Mouse (Mus musculus): Measurements from ENCODE around the gene Adarb2.

Adarb2 gene

DNA sequence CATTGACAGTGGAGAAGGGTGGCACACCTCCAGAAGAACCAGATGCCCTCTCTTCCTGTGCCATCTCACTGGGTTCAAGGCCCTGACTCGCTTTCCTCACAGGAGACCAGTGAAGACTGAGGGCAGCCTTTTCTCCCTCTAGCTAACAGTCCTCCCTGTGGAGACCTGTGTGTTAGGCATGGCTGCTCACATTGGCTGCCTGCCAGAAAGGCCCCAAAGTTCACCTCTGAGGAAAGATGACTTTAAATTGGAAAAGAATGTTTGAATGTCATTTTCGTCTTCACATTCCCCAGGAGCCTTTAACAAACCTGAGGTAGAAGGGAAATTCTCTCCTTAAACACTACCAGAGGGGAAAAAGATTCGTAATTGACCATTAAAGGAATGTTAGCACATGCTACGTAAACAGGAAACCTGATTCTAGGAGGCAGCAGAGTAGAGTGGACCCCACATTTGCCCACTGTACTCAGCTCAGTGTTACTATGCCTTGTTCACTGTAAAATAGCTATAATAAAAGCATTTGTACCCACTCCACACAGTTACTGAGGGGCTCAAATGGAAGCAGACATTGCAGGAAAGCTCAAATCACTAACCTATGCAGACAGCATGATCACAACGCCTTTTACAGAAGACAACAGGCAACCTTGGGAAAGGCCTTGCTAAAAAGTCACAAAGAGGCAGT lies 285.2 kb downstream of the Adarb2 start:
- DNase-seq (ENCODE audit: low spot score), result no peak

DNA sequence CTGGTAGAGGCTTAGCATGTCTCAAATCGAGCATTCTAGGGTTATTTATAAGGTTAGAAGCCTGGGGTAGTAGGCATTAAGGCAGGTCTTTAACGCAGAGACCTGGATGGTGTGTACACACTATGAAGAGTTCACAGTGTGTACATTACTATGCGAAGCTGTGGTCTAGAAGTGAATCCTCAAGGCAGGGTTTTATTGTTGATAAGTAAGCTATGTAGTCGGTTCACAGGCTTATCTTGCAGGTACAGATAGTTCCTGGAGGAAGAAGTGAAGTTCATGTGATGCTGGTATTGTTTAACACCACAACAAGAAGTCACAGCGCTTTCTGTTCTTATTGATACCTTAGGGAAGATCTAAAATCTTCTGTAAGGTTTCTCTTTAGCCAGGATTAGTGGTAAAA lies 290.7 kb downstream of the Adarb2 start:
- no peak for DNase-seq (ENCODE audit: low spot score)

DNA sequence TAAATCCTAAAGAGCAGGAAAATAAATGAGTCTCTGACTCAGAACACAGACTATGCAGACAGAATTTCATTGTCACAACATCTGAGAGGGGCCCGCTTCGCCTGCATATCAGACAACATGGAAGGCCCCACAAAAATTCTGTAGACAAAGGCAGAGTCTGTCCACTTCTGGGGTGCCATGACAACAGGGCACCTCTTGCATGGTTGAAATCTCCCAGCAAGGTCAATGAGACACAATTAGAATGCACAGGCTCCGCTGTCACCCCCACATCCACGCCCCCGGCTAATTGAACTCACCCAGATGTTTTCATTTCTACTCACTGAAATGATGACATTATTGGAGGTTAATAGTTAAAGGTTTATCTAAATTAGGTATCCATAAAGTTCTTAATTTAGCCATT lies 296.9 kb downstream of the Adarb2 start:
- no peak for DNase-seq (ENCODE audit: low spot score)

DNA sequence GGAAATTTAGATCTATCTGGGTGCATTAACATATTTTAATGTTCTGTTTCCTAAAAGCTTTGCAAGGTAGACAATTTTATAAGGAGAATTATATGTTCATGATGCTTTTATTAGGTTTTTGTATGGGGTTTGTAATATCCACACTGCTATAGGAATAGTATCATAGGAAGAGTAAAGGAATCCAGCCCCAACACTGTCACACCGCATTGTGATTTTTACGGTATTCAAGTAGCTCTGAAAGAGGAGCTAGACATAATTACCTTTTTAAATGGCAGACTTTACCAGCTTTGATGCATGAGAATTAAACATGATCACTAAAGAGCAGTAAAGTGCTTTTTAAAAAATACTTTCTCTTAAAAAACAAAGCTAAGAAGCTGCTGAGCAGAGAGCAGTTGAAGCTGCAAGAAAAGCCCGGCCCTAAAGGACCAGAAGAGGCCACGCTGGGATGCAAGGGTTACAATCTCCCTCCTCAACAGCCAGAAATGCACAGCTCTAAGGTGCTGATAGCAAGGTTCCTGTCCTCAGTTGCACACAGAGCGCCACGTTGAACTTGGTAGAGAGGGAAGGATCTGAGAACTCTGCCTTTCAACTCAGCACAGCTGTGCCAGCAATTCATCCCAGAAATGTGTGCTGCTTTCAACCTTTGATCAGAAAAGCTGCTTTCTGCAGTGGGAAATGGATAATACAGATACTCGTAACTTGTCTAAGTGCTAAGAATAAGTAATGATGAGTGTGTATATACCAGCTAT lies 308.6 kb downstream of the Adarb2 start:
- DNase-seq (ENCODE audit: low spot score), result no peak

DNA sequence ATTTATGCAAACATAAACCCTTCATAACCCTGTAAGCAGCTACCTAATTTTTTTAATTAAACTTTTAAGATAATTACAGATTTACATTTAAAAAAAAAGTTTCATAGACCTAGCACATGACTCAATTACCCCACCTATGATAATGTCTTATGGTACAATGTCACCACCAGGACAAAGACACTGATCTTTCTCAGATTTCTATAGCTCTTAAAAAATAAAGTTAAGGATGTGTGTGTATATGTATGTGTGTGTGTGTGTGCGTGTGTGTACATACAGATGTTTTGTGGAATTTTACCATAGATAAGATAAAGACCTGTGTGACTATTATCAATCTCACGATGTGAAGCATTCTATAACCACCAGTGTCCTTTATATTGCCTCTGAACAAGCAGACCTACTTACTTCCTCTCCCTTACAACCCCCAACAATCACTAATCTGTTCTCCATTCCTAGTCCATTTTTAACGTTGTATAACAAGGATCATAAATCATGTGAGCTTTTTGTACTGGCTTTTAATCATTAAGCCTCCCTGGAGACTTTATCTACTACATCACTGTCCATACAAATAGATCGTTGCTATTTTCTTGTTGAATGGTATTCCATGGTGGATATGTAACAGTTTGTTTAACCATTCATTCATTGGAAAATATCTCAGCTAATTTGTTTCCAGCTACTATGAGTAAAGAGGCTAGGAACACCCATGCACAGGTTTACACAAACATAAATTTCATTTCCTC lies 313.5 kb downstream of the Adarb2 start:
- no peak for DNase-seq (ENCODE audit: low spot score)

DNA sequence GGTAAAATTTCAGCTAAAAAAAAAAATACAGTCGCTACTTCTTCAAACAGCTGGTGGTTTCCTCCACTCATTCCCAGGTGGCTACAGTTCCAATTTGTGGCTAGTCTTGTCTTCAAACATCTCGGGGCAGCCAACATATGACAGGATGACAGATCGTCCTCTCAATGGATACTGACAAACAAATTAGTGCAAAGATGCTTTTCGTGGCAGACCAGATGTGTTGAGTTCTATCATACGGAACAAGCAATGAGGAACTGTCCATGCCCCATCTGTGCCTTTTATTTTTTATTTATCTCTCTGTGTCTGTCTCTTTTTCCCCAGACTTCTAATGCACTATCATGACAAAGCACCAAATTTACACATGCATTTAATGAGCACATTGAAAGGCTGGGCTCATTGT lies 316.5 kb downstream of the Adarb2 start:
- no peak for DNase-seq (ENCODE audit: low spot score)

DNA sequence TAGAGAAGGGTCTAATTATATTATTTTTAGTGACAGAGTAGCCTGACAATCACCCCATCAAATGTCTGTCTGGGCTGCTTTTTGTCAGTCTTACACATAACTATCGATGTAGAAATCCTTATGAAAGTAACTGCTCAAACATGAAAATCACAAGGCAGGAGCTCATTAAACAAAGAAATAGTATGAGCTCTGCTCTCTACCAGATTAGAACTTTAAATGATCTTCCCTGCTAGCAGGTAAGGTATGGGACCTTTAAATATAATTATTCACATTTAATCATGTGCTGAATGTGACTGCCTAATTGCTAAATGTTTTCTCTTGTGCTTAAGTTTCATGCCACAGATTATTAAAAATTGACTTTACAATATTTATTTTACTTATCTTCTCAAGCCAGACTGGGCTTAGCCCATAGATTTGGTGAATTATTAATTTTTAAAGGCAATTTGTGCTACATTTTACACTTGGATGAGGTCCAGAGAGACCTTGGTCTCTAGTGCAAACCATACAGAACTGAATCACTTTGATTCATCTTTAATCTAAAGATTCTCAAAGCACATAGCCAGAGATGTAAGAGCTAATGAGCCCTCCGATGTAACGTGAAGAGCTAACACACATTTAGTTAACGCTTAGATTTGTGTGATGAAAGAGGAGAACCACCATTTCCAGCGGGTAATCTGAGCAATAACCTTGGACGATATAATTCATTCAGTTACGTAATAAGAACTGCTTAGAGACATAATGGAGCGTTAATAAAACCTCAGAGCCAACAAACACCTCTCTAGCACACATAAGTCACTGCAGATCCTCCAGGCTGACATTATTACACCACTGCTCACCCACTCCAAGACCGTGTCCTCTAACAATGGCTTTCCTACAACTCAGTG lies 323.3 kb downstream of the Adarb2 start:
- DNase-seq (ENCODE audit: low spot score), result no peak

DNA sequence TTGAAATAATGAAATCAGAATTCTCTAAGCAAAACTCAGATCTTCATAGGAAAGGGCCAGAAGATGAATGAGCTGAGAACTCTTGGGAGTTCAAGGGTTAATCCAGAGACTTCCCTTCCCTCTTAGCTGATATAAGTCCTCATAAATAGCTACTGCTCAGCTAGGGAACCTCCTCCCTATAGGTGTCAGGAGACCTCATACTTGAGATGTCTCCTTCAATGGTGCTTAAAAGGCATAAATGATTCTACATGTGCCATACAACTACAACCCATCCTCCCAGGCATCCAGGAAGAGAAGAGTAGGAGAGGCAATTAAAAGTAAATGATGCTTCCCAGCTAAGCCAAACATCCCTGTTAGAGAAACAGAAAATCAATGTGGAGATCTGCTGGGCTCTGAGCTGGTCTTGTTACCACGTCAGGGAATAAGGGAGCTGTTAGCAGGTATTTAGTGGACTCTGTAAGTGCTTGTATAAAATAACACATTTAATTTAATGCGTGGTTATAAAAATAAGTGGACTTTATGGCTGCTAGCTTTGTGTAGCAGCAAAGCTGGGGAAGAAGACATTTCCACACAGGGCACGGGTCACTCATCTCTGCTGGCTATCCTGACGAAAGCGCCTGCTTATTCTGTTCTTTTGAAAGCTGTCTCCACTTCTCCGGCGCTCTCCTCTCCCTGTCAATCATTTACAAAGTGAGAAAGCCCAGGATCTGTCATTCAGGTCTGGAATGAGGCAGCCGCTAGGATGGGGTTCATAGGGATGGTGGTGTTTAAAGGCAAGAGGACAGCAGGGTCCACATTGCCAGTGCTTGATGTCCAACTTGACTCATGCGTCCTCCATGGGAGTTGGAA lies 331.8 kb downstream of the Adarb2 start:
- DNase-seq (ENCODE audit: low spot score), result no peak

DNA sequence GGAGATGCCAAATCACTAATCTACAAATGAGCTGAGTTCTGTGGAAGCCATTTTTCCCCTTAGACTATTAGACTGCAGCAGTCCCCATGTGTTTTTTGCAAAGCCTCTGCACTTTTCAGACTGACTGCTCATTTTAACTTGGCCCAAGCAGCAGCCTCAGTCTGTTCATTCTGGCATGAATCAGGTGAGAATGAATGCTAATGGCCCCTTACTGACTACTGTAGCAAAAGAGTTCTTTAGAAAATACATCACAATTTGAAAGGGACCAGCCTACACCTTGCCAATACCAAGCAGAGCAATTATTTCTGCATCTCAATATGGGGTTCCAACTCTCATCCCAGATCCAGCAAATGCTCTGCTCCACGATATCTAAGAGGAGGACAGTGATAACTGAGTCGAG lies 335.8 kb downstream of the Adarb2 start:
- DNase-seq (ENCODE audit: low spot score), result no peak

DNA sequence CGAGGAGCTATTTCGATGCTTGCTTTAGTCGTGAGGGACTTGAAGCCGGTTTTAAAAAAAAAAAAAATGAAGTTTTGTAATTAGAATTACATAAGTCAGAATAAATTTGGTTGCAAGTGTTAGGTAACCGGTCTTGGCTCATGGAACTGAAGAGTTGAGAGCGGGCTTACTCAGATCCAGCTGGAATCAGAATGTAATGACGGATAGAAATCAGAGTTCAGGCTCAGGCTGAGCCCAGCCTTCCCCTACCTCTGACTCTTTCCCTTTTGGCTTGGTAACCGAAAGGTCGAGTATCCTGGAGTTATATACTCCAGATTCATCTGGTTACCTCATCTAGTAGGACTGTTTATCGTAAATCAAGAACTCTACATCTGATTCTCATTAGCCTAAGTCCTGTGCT lies 336.2 kb downstream of the Adarb2 start:
- DNase-seq (ENCODE audit: low spot score), result no peak

DNA sequence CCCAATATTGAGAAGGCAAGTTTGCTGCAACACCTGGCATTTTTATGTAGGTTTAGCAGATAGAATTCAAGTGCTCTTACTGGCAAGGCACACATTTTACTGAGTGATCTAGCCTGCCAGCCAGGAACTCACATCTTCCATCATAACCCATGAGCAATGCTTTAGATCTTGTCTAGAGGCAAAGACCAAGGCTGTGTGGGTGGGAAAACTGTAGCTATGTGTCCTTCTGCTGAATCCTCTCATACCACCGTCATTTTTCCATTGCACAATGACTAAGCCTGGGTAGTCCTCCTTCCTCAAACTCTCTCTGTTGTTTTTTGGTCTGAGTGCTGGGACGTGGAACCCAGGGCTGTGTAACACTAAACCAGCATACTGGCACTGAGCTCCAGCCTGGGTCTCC lies 340.0 kb downstream of the Adarb2 start:
- DNase-seq (ENCODE audit: low spot score), result no peak

DNA sequence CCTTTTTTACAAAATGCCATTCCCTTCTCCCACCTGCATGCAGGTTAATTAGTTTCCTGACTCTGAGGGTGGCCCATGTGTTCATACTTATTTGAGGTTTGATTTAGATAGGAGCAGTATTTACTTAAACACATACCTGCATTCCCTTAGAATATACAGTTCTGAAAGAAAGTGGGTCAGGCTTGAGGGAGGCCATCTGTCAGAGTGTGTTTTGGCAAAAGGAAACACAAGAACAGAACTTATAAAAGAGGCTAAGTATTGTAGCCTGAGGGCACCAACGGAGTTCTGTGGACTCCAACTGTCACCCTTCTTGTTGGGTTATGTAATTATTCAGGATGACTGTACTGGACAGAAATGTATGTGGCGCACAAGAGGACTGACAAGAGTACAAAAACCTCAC lies 349.6 kb downstream of the Adarb2 start:
- DNase-seq (ENCODE audit: low spot score), result no peak

DNA sequence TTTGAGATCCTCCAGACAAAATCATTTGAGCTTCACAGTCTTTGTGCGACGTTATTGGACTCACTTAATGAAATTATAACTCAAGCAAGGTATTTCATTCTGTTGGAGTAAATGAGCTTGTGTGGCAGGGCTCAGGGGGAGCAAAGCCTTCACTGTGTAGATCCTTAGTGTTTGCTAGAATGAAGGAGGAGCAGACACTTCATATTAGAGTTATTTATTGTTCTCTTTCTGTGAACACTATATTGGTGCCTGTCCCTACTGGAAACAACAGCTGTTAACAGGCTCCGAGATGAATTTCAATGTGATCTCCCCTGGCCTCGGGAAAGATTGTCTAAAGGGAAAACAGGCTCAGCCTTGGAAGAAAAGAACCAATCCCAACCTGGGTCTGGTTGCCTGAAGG lies 355.1 kb downstream of the Adarb2 start:
- no peak for DNase-seq (ENCODE audit: low spot score)

DNA sequence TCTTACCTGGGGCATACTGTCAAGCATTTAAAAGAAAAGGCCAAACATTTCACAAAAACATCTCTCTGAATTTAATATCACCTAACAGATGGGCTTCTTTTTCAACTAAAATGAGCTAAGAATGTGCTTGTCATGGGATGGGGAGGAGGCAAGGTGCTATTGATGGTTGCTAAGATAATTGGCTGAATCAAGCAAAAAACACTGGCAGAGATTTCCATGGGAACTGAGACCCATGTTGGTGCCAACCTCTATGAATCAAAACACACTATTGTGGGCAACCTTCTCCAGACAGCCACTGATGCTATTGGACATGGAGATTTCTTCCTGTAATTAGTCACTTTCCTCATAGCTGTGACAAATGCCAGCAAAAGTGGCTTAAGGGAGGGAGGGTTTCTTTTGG lies 357.8 kb downstream of the Adarb2 start:
- DNase-seq (ENCODE audit: low spot score), result no peak

DNA sequence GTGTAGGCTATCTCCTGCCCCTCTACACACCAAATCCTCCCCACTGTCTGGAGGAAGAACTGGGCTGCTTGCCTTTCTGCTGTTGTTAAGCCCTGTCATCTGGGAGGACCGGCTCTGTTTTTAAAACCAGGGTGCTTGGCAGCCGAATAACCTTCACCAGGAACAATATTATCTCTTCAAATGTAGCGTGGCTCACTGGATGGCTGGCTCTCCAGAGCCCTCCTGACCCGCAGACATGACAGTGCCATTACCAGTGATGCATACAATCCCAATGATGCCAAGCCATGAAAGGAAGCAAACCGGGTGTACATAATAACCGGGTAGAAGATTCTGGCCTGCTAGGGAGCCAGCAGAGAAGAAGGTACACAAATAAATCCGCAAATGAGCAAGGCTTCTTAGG lies 360.5 kb downstream of the Adarb2 start:
- no peak for DNase-seq (ENCODE audit: low spot score)

DNA sequence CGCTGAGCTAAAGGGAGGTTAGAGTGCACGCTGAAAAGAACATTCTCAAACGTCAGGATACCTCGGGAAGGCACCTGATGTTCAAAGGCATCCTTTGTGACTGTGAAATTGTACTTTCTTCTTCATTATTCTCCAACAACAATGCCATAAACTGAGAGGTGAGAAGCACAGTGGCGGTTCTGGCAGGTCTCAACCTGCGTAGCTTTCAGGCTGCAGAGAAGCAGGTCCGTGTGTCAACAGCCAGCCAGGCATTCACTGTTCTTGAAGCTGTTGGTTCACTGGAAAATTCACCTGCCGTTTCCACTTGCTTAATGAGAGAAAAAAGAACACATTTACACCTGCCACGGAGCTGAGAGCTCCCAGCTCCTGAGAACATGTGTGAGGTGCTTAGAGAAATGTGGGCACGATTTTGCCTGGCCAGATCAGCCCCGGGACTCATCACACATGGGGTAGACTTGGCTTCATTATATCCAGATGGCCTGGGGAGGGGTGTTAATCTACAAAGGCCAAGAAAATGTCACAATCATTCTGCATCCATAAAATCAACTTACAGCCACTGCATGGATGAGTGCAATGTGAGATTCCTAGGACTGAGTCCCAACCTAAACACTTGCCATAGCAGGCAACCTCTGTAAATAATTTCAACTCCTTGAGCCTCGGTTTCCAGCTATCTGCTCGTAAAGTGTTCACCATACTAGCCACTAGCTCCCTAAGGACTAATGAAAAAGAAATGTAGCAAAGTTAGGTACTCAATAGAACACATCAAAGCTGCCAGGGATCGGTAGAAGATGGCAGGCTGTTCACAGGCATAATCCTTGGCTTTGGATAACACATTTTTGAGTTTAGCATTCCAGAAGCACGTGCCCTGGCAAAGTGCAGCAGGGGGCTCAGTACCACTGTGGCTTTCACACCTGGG lies 364.7 kb downstream of the Adarb2 start:
- no peak for DNase-seq (ENCODE audit: low spot score)

DNA sequence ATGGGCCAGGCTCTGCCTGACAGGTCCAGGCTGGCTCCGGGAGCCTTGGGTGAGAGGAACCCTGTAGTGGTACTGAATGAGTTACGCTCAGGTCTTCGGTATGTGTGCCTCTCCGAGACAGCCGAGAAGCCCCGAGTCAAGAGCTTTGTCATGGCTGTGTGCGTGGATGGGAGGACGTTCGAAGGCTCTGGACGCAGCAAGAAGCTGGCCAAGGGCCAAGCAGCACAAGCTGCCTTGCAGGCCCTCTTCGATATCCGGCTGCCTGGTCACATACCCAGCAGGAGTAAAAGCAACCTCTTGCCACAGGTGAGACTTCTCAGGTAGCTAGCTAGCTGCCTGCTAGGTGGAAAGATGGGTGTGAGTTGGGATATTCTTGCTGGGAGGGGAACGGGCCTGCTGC lies 367.6 kb downstream of the Adarb2 start:
- DNase-seq (ENCODE audit: low spot score), result no peak

DNA sequence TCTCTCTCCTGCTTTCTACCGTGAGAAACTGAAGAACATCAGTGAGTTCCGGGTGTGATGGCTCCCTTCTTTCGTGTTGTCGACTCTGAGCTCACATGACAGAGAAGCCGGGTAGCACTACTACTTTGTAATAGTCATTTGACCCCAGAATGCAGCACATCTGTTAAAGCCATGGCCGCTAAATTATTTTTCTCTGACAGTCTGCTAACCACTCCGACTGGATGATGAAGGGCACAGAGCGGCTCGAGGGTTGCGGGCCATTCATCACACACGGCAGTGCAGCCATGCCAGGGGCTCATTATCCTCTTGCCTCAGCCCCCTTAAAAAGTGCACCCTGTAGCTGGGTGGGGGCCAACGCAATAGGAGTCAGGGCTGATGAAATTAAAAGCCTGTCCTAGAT lies 371.2 kb downstream of the Adarb2 start:
- DNase-seq (ENCODE audit: low spot score), result no peak

DNA sequence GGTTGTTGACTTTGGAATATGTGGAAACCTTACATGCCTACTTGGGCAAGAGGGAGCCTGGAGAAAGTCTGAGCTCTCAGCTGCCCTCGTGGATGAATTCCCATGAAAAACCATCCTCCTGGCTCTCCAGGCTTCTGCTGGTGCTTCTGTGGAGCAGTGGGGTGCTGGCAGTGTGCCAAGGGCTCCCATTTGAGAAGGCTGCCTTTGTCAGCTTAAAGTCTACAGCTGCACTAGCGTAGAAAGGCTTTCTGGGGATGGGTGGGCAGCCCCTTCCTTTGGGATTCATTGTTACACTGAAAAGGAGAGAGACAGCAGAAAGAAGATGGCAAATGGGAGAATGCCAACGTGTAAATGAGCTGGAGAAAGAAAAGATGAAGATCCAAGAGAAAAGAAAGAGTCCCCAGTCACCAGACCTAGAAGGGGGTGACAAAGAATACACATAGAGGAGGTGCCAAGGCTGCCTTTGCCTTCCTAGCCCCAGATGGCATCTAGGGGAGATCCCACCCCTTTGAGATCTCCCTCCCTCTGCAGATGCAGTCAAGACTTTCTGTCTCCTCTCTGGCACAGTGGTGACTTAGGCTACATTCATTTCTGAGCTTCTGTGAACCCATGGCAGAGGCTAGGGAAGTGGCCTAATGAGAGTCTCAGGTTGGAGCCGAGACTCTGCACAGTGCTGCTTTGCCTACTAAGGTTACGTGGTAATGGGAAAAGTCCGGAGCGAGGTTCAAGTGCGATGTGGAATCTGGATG lies 381.8 kb downstream of the Adarb2 start:
- no peak for DNase-seq (ENCODE audit: low spot score)

DNA sequence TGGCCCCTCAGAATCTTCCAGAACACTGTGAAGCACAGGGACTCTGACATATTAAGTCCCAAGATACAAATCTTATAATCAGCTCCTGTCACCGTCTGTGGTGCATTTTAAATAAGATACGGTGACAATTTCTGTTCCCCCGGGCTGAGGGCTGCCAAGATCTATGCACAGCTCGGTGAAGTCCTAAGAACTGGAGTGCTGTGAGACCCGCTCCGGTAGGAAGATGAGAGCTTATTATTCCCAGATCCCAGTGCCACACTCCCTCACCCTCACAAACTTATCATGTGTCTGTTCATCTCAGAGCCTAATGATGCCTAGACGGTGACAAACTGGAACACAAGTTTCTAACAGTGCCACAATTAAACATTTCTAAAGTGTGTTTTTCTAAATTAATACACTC lies 384.8 kb downstream of the Adarb2 start:
- DNase-seq (ENCODE audit: low spot score), result no peak

Data from c-Kit-positive CD71-positive TER-119-positive erythroid progenitor cells, embryonic 14.5 days (primary cell).